Mouse (Mus musculus) cerebellum, adult 11-12 months (tissue): ENCODE data around the gene Gabbr2.

ENCODE experiments used
- DNase-seq: peaks from one replicate; pipeline ENCODE4 v3.0.0; 2022

The Gabbr2 gene

GRCm38 (mm10) chr4:46696467-46696866 lies 295.2 kb downstream of the Gabbr2 start:
- DNase-seq, result no peak

GRCm38 (mm10) chr4:46690565-46690964 lies 301.1 kb downstream of the Gabbr2 start:
- peak; percentile 95 for DNase-seq

GRCm38 (mm10) chr4:46690023-46690420 lies 301.7 kb downstream of the Gabbr2 start:
- DNase-seq, result peak; percentile 58

DNA sequence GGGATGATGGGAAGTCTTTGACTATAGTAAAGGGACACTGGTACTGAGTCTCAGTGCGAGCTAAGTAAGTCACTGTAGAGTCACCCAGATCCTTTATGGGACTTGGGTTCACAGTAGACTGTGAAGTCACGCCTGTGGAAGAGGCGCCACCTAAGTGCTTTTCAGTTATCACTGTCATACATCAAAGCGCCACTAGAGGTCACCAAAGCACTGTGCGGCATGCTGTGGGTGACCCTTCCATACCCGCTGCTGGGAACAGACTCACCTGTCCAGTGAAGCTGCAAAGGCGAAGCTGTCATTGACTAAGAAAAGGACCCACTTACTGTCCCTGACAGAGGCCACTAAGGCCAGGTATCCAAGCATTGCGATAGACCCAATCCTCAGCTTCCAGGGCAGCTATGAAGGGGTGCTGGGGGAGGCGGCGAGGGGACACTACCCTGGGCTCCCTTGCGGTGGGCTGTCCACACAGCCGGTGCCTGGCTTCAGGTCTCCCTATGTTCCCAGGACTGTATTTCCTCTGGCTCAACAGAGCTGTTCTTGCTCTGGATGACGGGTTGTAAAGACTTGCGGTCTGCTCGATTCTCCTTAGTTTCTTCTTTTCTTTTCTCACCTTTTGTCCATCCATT lies 302.2 kb downstream of the Gabbr2 start:
- peak; percentile 79 for DNase-seq

GRCm38 (mm10) chr4:46688213-46688832 lies 303.4 kb downstream of the Gabbr2 start:
- DNase-seq, result no peak

GRCm38 (mm10) chr4:46684160-46684559 lies 307.5 kb downstream of the Gabbr2 start:
- DNase-seq, result peak; percentile 72

GRCm38 (mm10) chr4:46676646-46677045 lies 315.0 kb downstream of the Gabbr2 start:
- no peak for DNase-seq

DNA sequence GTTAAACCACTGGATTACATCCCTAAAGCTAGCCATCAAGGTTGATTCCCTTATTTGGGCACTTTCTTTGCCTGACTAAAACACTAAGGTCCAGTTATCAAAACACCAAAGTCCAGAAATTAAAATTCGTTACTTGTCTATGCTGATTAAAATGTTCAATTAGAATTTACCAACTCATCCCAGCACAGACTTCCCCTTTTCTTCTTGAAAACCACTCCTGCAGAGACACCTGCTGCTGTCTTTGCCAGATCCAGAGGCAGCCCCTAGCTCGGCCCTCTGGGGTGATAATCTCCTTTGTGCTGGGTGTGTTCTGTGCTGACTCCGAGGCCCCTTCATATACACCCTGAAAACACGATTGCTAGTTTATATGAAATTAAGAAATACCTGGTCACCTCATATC lies 315.7 kb downstream of the Gabbr2 start:
- no peak for DNase-seq

DNA sequence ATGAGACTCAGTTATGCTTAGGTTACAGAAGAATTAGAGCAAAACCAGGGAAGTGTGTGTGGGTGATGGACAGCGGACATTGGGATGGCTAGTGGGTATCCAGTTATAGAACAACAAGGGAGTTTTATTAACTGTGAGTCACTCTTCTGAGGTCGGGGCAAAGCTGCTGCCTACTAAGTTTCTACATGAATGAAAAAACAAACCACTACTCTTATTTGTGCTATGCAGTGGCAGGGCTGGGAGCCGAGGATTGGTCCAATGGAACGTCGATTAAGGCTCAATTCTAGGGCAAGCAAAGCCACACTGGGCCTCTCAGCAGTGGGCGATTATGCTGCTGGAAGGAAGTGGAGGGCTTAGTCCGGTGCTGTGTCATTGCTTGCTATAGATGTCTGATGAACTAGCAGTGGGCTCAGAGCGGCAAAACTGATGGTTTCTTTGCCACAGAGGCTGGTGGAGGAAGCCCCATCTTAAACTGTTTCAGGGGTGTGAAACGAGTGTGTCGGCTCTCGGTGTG lies 316.3 kb downstream of the Gabbr2 start:
- no peak for DNase-seq

GRCm38 (mm10) chr4:46668620-46669019 lies 323.1 kb downstream of the Gabbr2 start:
- no peak for DNase-seq

- DNase-seq, result no peak
These were observed 325.3 kb downstream of the Gabbr2 start for GRCm38 (mm10) chr4:46666420-46666819.

DNA sequence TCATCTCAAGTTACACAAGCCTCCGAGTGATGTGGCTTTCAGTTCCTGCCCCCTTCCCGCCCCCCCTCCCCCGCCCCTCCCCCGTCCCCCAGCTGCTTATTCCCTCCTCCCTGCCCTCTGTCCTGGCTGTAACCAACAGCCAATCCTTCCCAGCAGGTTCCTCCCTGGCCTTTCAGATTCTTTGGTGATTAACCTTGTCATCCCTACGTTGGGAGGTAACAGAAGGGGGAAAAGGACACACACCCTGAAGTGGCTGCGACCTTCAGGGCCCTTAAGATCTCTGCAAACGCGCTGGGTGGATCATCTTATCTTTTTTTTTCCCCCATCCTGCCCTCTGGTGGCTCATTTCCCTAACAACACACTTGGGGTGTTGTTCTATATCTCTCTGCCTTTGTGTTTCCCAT lies 326.3 kb downstream of the Gabbr2 start:
- no peak for DNase-seq

DNA sequence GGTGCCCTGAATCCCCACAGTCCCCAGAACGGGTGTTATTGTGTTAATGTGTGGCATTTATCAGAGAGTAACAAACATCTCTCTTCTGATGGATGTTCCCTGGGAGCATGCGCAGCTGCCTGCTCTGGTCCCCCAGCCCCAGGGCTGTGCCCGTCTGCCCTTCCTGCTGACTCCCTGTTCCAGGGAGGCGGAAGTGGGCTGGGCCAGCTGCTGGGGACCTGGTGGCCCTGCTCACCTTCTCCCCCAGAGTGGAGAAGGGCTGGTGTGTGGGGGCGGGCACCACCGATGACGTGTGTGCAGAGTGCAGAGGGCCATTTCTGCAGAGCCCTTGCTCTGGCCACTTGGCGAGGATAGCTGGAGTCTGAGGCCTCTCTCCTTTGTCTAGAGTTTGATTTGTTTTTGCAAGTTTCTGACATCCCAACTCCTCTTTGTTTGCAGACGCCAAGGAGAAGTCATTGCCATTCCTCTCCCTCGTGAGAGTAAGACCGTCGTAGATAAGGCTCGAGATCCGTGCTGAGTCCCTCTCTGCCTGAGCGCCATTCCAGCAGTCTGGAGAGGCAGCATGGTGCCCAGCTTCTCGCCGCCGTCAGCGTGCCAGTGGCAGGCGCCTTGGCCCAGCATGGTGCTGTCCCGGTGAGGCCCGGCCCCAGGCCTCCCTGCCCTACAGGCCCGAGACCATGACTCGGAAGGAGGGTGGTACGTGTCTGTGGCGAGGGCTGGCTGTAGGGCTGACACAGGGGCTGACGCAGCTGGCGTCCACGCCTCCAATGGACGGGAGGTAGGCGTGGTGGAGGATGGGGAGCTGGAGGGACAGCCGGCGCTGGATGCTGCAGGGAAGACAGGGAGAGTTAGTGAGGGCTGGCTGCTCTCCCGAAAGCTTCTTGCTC lies 327.3 kb downstream of the Gabbr2 start:
- no peak for DNase-seq

- no peak for DNase-seq
These were observed 330.2 kb downstream of the Gabbr2 start for GRCm38 (mm10) chr4:46661433-46661832.

DNA sequence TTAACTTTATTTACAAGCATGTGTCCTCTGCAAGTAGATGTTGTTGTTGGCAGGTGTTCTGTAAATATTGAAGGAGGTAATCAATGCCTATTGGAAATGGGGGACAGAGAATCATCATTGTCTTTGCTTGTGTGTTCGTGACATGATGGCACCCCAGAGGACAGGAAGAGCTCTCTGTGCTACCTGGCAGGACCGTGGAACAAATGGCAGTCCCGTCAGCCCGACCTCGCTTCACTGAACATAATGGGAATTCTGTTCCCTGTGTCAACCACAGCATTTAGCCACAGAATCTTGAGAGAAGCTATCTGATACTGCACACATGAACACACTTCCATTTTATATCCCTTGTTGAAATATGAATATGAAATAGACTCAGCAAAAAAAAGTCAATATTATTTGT lies 332.7 kb downstream of the Gabbr2 start:
- DNase-seq, result no peak

DNA sequence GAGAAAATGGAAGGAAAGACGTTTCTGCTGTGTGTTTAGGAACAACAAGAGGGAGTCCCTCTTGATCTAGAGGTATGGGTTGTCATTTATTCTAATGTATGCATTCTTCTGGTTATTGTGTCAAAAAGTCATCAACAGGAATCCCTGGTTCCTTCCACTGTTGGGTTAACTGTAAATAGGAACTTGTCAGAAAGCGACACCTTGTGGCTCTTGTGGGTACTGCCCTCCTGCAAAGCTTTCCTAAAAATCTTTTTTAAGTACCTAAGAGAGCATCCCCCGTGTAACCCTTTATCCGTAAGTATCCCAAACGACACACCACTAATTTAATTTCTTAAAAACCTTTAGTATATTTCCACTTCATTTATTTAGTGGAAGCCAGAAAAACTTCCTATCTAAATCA lies 334.6 kb downstream of the Gabbr2 start:
- DNase-seq, result peak; percentile 50

GRCm38 (mm10) chr4:46655956-46656355 lies 335.7 kb downstream of the Gabbr2 start:
- no peak for DNase-seq

DNA sequence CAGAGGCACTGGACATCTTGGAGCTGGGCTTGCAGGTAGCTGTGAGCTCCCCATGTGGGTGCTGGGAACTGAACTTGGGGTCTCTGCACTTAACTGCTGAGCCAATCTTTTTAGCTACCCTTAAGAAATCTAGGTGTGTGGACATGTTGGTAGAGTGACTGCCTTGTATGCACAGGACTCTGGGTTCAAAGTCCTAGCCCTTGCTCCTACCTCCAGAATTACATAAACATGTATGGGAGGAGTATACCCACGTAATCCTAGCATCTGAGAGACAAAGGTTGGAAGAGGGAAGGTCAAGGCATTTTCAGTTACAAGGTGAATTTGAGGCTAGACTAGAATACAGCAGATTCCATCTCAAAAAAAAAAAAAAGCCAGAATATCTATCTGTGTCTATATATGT lies 336.4 kb downstream of the Gabbr2 start:
- DNase-seq, result no peak

DNA sequence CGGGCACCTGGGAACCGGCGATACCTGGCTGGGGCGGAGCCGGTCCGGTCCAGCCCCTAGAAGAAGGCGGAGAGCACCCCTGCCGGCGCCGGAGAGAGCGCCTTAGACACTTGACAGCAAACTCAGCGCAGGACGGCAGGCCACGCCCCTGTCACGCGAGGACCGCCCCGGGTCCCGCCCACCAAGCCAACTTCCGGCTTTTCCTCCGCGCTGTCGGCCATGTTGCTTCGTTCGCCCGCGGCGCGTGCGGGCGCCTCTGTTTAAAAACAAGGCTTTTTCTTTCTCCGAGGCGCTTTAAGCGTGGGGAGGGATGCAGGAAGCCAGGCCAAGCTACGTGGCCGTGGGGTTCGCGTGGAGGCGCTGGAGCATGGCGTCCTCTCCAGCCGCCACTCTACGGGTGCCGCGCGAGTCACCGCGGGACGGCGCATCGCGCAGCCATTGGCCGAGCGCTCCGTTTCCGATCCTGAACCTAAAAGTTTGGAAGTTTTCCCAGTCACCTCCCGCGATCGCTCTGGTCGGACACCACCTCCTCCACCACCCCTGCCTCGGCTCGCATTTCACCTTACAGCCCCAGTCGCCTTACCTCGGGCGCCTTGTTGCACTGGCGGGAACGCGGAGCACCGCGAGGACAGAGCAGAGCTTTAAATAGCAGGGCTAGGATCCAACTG lies 341.5 kb downstream of the Gabbr2 start, which contains the start of gene Tbc1d2:
Gene Tbc1d2 (minus strand): TSS at position 124 of the 668 bp plus-strand sequence.
- peak; percentile 93 for DNase-seq

DNA sequence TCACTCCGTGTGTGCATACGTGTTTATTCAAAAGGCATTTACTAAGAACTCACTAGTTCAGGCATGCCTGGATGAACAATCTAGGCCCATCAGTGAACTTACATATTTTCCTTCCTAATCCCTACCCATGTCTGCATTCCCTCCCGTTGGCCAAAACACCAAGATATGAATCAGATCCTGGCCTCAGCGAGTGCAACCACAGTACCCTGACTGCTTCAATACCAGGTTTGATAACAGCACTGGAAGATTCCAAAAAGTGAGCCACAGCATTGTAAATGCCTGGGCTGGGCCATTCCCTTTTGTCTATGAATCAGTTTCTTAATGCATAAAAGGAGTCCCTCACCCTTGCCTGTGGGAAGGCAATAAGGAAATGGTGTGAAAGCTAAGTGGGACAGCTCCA lies 342.5 kb downstream of the Gabbr2 start:
- no peak for DNase-seq

GRCm38 (mm10) chr4:46643676-46644112 lies 348.0 kb downstream of the Gabbr2 start:
- no peak for DNase-seq

DNA sequence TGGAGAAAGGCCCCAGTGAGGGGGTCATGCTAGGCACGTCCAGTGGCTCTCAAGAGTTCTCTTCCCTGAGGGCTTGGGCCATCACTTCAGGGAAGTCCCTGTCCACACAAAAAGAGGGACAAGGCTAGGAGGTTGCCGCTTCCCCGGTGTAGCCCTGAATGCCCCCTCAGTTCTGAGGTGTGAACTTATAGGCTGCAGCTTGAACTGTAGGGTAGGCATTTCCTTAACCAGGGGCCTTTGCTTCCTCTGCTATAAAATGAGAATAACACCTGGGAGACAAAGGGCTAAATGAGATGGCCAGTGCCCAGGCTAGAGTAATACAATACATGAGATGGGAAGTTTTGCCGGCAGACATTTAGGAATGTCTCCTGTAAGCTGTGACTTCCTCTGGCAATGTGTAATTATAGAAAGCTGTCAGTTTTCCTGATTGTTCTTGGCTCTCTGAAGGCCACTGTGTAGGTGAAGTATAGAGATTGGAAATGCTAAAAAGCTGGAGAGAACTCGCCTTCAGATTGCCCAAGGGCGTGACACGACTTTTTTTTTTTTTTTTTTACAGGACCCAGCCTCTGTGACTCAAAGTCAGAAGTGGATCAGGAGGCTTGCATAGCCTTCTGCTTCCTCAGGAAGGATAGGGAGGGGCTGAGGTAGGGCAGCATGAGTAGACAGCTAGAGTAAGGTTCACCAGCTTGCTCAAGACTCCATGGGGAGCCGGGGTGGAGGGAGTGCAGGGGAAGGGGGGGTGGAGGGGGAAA lies 348.6 kb downstream of the Gabbr2 start:
- no peak for DNase-seq
